Mouse (Mus musculus): ENCODE measurements around the gene Atp4a. TPM values are rescaled to one million over a fixed set of nuclear protein-coding genes. Genes with fewer than 3 reads are reported as not detected.

Gene Atp4a
- polyA plus RNA-seq, 1 experiment, result 0.90 TPM

GRCm38 (mm10) chr7:30681897-30682296 lies 30.1 kb upstream of the Atp4a start:
- 90% methylated on average over 5 of the region's 5 CpGs for WGBS
- Histone ChIP-seq H3K4me3 (ENCODE audit: extremely low read depth, insufficient read depth, insufficient read length) (no peak overlapping the region), H3K27ac (ENCODE audit: insufficient read depth, low read length) (no peak overlapping the region), H3K27me3 (ENCODE audit: control insufficient read depth, insufficient read depth, low read length) (no peaks in the 10 kb centered on the region), H3K4me1 (ENCODE audit: control insufficient read depth, insufficient read depth, insufficient read length) (peaks cover 2% of the 10 kb centered on the region; the same call in 1 of the 2 replicates), H3K36me3 (ENCODE audit: control insufficient read depth, insufficient read depth, low read length) (no peaks in the 10 kb centered on the region)
- TF ChIP-seq CTCF (IDR thresholded peaks at IDR 0.05; ENCODE audit: extremely low read depth, insufficient read depth, insufficient read length, insufficient replicate concordance) (no peak), POLR2A (IDR thresholded peaks at IDR 0.05; ENCODE audit: low read depth, low read length) (no peak)
- DNase-seq (ENCODE audit: low read depth in 1 of 2, low spot score in 2 of 2), result no peak

GRCm38 (mm10) chr7:30683425-30683824 lies 28.6 kb upstream of the Atp4a start:
- TF ChIP-seq POLR2A (IDR thresholded peaks at IDR 0.05; ENCODE audit: low read depth, low read length) (no peak), CTCF (IDR thresholded peaks at IDR 0.05; ENCODE audit: extremely low read depth, insufficient read depth, insufficient read length, insufficient replicate concordance) (no peak)
- WGBS, result 32% methylated on average over 2 of the region's 2 CpGs
- Histone ChIP-seq H3K27ac (ENCODE audit: insufficient read depth, low read length) (no peak overlapping the region), H3K36me3 (ENCODE audit: control insufficient read depth, insufficient read depth, low read length) (no peaks in the 10 kb centered on the region), H3K27me3 (ENCODE audit: control insufficient read depth, insufficient read depth, low read length) (no peaks in the 10 kb centered on the region), H3K4me3 (ENCODE audit: extremely low read depth, insufficient read depth, insufficient read length) (no peak overlapping the region), H3K4me1 (ENCODE audit: control insufficient read depth, insufficient read depth, insufficient read length) (peaks cover 2% of the 10 kb centered on the region; the same call in 1 of the 2 replicates)
- DNase-seq (ENCODE audit: low read depth in 1 of 2, low spot score in 2 of 2), result no peak

DNA sequence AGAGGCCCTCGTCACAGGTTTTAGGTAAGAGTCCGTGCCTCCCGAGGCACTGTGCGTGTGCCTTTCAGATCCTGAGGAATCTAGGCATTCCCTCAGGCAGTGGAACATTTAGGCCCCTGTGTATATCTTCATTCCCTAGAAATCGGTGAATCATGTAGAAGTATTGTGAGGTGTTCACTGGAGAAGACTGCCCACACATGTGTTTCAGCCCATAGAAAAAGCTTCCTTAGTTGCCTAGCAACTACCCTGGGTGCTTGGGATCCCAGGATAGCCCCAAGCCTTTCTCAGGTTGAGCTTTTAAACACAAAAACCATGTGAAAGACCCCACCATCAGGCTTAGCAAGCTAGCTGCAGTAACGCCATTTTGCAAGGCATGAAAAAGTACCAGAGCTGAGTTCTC lies 23.7 kb upstream of the Atp4a start:
- Histone ChIP-seq H3K4me1 (ENCODE audit: control insufficient read depth, insufficient read depth, insufficient read length) (peaks cover 2% of the 10 kb centered on the region; the same call in 1 of the 2 replicates), H3K4me3 (ENCODE audit: extremely low read depth, insufficient read depth, insufficient read length) (no peak overlapping the region), H3K27me3 (ENCODE audit: control insufficient read depth, insufficient read depth, low read length) (no peaks in the 10 kb centered on the region), H3K36me3 (ENCODE audit: control insufficient read depth, insufficient read depth, low read length) (no peaks in the 10 kb centered on the region), H3K27ac (ENCODE audit: insufficient read depth, low read length) (no peak overlapping the region)
- no peak for DNase-seq (ENCODE audit: low read depth in 1 of 2, low spot score in 2 of 2)
- WGBS, result 87% methylated on average over 6 of the region's 6 CpGs
- TF ChIP-seq POLR2A (IDR thresholded peaks at IDR 0.05; ENCODE audit: low read depth, low read length) (no peak), CTCF (IDR thresholded peaks at IDR 0.05; ENCODE audit: extremely low read depth, insufficient read depth, insufficient read length, insufficient replicate concordance) (no peak)

- H3K27me3 ChIP-seq (ENCODE audit: control insufficient read depth, insufficient read depth, low read length), result no peaks in the 10 kb centered on the region
- no peak overlapping the region for H3K4me3 ChIP-seq (ENCODE audit: extremely low read depth, insufficient read depth, insufficient read length)
- H3K36me3 ChIP-seq (ENCODE audit: control insufficient read depth, insufficient read depth, low read length), result no peaks in the 10 kb centered on the region
- H3K4me1 ChIP-seq (ENCODE audit: control insufficient read depth, insufficient read depth, insufficient read length), result peaks cover 6% of the 10 kb centered on the region; the same call in 1 of the 2 replicates
- TF ChIP-seq POLR2A (IDR thresholded peaks at IDR 0.05; ENCODE audit: low read depth, low read length) (no peak), CTCF (IDR thresholded peaks at IDR 0.05; ENCODE audit: extremely low read depth, insufficient read depth, insufficient read length, insufficient replicate concordance) (no peak)
- 5% methylated on average over 5 of the region's 5 CpGs for WGBS
- H3K27ac ChIP-seq (ENCODE audit: insufficient read depth, low read length), result peak overlapping the region; percentile 68
- peak; percentile 15 to 28 for DNase-seq (ENCODE audit: low read depth in 1 of 2, low spot score in 2 of 2)
These were observed 13.9 kb upstream of the Atp4a start for GRCm38 (mm10) chr7:30698101-30698500.

GRCm38 (mm10) chr7:30698589-30698988 lies 13.4 kb upstream of the Atp4a start, which contains the start of gene 2200002J24Rik:
Gene 2200002J24Rik (plus strand): TSS chr7:30698926.
- H3K4me3 ChIP-seq (ENCODE audit: extremely low read depth, insufficient read depth, insufficient read length), result no peak within 1 kb of the TSS
- H3K4me1 ChIP-seq (ENCODE audit: control insufficient read depth, insufficient read depth, insufficient read length), result peaks cover 6% of the 10 kb centered on the region; the same call in 1 of the 2 replicates
- TF ChIP-seq POLR2A (IDR thresholded peaks at IDR 0.05; ENCODE audit: low read depth, low read length) (no peak), CTCF (IDR thresholded peaks at IDR 0.05; ENCODE audit: extremely low read depth, insufficient read depth, insufficient read length, insufficient replicate concordance) (no peak)
- H3K27me3 ChIP-seq (ENCODE audit: control insufficient read depth, insufficient read depth, low read length), result no peaks in the 10 kb centered on the region
- no peak for DNase-seq (ENCODE audit: low read depth in 1 of 2, low spot score in 2 of 2)
- H3K27ac ChIP-seq (ENCODE audit: insufficient read depth, low read length), result peak within 1 kb of the TSS; percentile 68
- H3K36me3 ChIP-seq (ENCODE audit: control insufficient read depth, insufficient read depth, low read length), result no peaks in the 10 kb centered on the region
- WGBS, result 67% methylated on average over 9 of the region's 9 CpGs

DNA sequence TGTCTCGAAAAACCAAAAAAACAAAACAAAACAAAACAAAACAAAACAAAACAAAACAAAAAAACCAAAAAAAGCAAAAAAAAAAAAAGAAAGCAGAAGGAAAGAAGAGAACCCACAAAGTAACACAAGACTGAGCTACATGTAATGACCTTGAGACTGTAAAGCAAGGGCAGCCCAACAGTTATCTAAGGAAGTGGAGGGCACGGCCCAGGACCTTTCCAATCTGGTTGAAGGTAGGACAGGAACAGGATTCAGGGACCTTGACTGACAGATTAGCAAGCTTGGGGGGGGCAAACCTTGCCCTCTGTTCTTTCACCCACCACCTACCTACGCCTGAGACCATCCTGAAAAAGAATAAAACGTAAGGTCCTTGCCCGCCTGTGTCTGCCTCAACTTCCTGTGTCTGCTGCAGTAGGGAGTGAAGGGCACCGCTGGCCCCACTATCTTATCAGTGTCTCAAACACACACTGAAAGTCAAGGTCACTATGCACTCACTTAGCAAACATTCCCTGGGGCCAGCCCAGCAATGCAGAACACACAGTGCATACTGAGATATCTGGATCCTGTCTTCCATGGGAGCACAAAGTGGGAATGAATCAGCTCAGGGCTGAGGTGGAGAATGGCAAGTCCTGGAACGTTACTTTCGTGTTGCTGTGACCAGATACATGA lies 5.7 kb upstream of the Atp4a start:
- no peak for DNase-seq (ENCODE audit: low read depth in 1 of 2, low spot score in 2 of 2)
- WGBS, result 70% methylated on average over 8 of the region's 8 CpGs
- no peak overlapping the region for H3K4me3 ChIP-seq (ENCODE audit: extremely low read depth, insufficient read depth, insufficient read length)
- H3K27me3 ChIP-seq (ENCODE audit: control insufficient read depth, insufficient read depth, low read length), result no peaks in the 10 kb centered on the region
- no peak overlapping the region for H3K27ac ChIP-seq (ENCODE audit: insufficient read depth, low read length)
- no peaks in the 10 kb centered on the region for H3K4me1 ChIP-seq (ENCODE audit: control insufficient read depth, insufficient read depth, insufficient read length)
- H3K36me3 ChIP-seq (ENCODE audit: control insufficient read depth, insufficient read depth, low read length), result no peaks in the 10 kb centered on the region
- TF ChIP-seq POLR2A (IDR thresholded peaks at IDR 0.05; ENCODE audit: low read depth, low read length) (no peak), CTCF (IDR thresholded peaks at IDR 0.05; ENCODE audit: extremely low read depth, insufficient read depth, insufficient read length, insufficient replicate concordance) (no peak)

GRCm38 (mm10) chr7:30707441-30707840 lies 4.6 kb upstream of the Atp4a start:
- no peaks in the 10 kb centered on the region for H3K36me3 ChIP-seq (ENCODE audit: control insufficient read depth, insufficient read depth, low read length)
- no peak for TF ChIP-seq CTCF (IDR thresholded peaks at IDR 0.05; ENCODE audit: extremely low read depth, insufficient read depth, insufficient read length, insufficient replicate concordance)
- H3K27me3 ChIP-seq (ENCODE audit: control insufficient read depth, insufficient read depth, low read length), result no peaks in the 10 kb centered on the region
- H3K27ac ChIP-seq (ENCODE audit: insufficient read depth, low read length), result no peak overlapping the region
- H3K4me3 ChIP-seq (ENCODE audit: extremely low read depth, insufficient read depth, insufficient read length), result no peak overlapping the region
- 90% methylated on average over 1 of the region's 1 CpGs for WGBS
- no peak for DNase-seq (ENCODE audit: low read depth in 1 of 2, low spot score in 2 of 2)
- H3K4me1 ChIP-seq (ENCODE audit: control insufficient read depth, insufficient read depth, insufficient read length), result no peaks in the 10 kb centered on the region
